Mouse (Mus musculus) limb, embryonic 14.5 days (tissue): ENCODE results near the gene Eif3i. TPM values are rescaled to one million over a fixed set of nuclear protein-coding genes. Genes with fewer than 3 reads are reported as not detected.

ENCODE experiments used
- ATAC-seq: fragments of 200-750 bp; cut with Nextera tagmentation; 2 replicates; pipeline ENCODE4 v1.8.0; 2017; ENCODE audit warnings: low read depth, moderate number of reproducible peaks, moderate TSS enrichment; ENCODE audit not compliant: low FRiP score
- DNase-seq: peaks from one replicate; pipeline ENCODE4 v3.0.0-alpha.2; 2015; ENCODE audit warnings: low spot score
- H3K27ac ChIP-seq: fragments of 300-500 bp; sonication (generic); replicated peaks from 2 replicates; pipeline ENCODE4 v1.5.1; 2014; ENCODE audit warnings: low read depth, mild to moderate bottlenecking, low read length, moderate library complexity, mixed read lengths
- H3K27me3 ChIP-seq: fragments of 300-500 bp; sonication (generic); 2 replicates; pipeline ENCODE4 v1.6.1; 2014; ENCODE audit warnings: low read length, mixed read lengths; ENCODE audit not compliant: control insufficient read depth, insufficient read depth
- H3K36me3 ChIP-seq: fragments of 300-500 bp; sonication (generic); 2 replicates; pipeline ENCODE4 v1.6.1; 2014; ENCODE audit warnings: mild to moderate bottlenecking, low read length, moderate library complexity, mixed read lengths; ENCODE audit not compliant: control insufficient read depth, insufficient read depth
- H3K4me1 ChIP-seq: fragments of 300-500 bp; sonication (generic); 2 replicates; pipeline ENCODE4 v1.6.1; 2014; ENCODE audit warnings: antibody characterized with exemption, low read length, mixed read lengths; ENCODE audit not compliant: control insufficient read depth, insufficient read depth
- H3K4me2 ChIP-seq: fragments of 300-500 bp; sonication (generic); replicated peaks from 2 replicates; pipeline ENCODE4 v1.6.1; 2014; ENCODE audit warnings: low read depth, mild to moderate bottlenecking, low read length, moderate library complexity; ENCODE audit not compliant: severe bottlenecking
- H3K4me3 ChIP-seq: fragments of 300-500 bp; sonication (generic); replicated peaks from 2 replicates; pipeline ENCODE4 v1.5.1; 2014; ENCODE audit warnings: low read length
- H3K9ac ChIP-seq: fragments of 300-500 bp; sonication (generic); 2 replicates; pipeline ENCODE4 v1.6.1; 2014; ENCODE audit warnings: mild to moderate bottlenecking, low read depth, low read length, moderate library complexity; ENCODE audit not compliant: severe bottlenecking
- H3K9me3 ChIP-seq: fragments of 300-500 bp; sonication (generic); 2 replicates; pipeline ENCODE4 v1.6.1; 2016; ENCODE audit warnings: low read length; ENCODE audit not compliant: control insufficient read depth
- POLR2A ChIP-seq: fragments of 200-500 bp; IDR thresholded peaks from 2 replicates; pipeline ENCODE4 v1.8.0; 2012; ENCODE audit warnings: inconsistent platforms, mild to moderate bottlenecking, moderate library complexity, borderline replicate concordance; ENCODE audit not compliant: insufficient read depth, insufficient read length; ENCODE audit errors: extremely low read depth
- WGBS: fragments of 180-500 bp; shearing (Covaris S2); extraction: QIAGEN DNeasy Blood & Tissue Kit; methylation state at CpG from one replicate; pipeline ENCODE4 v1.1.7; 2014; 5-methylcytosine and 5-hydroxymethylcytosine counted together
- polyA plus RNA-seq, 2 experiments: library from polyadenylated mRNA; depleted of rRNA in 1 of 2; stranded (reverse) in 1 of 2; unstranded in 1 of 2; fragments of >200 nt; fragmentation: Nextera tagmentation in 1 of 2; extraction: Ambion mirVana in 1 of 2; gene quantifications; 2 replicates each; pipeline versions ENCODE4 v1.2.1 to v1.2.3; 2012 to 2014

The Eif3i gene
- polyA plus RNA-seq, 2 experiments = 334 to 367 TPM

DNA sequence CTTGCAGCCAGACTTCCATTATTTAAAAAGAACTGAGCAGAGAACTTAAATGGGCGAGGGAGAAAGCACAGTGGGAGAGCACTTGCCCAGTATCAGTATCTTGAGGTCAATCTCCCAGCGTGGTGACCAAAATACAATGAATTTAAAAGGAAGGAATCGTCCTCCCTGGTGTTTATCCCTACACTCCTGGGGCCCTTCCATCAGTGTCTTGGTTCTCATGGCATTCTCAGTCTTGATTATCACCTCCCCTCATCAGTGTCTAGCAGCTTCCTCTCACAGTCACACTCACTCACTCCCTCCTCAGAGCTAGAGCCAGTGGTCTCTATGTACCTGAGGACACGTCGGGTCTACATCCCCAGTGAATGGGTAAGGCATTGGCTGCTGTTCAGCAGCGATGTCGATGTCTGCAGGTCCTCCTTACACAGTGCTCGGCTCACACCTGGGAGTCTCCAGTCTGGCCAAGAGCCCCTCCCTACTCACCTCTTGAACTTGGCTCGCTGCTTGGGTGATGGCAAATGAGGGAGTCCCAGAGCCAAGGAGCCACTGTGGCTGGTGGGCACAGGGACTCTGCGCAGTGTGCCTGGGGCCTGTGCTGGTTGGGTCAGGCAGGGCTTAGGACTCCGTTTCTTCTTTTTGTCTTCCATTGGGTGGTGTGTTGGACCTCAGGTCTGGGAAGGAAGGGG, 21.8 kb upstream of the Eif3i start:
- peaks cover 26% of the 10 kb centered on the region for H3K4me1 ChIP-seq

DNA sequence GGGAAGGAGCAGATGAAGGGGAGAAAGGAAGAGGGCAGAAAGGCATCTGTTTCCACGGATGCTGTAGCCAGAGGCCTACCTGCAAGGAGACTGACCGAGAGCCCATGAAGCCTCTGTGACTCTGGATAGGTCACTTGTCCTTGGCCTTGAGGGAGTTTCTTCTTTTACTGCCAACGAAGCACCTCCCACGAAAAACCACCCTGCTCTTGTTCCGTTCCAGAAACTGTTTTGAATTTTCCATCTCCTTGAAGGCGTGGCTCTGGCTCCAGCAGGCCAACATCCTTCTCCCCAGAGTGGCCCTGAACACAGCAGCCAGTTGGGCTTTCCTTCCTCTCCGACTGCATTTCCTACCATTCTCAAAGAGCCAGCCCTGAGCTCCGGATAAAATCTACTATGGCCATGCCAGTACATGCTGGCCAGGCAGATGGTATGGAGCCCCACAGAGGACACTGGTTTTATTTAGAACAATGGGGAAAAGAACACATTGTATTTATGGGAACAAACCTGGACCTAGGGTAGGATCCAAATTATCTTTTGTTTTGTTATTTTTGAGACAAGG, 20.9 kb upstream of the Eif3i start:
- no peaks in the 10 kb centered on the region for H3K9me3 ChIP-seq
- no peak overlapping the region for H3K27ac ChIP-seq
- 72% methylated on average over 8 of the region's 8 CpGs for WGBS
- TF ChIP-seq POLR2A = no peak
- no peak overlapping the region for H3K4me3 ChIP-seq
- H3K27me3 ChIP-seq = no peaks in the 10 kb centered on the region
- peaks cover 4% of the 10 kb centered on the region for H3K36me3 ChIP-seq
- no peak for DNase-seq
- peaks cover 26% of the 10 kb centered on the region for H3K4me1 ChIP-seq
- H3K4me2 ChIP-seq = no peak overlapping the region; the same call in 1 of the 2 replicates
- no peak overlapping the region for H3K9ac ChIP-seq
- no peak for ATAC-seq

More for the DNA sequence above, 21.8 kb upstream of the Eif3i start:
- H3K4me2 ChIP-seq = peak overlapping the region; percentile 88; the same call in 1 of the 2 replicates
- H3K36me3 ChIP-seq = peaks cover 13% of the 10 kb centered on the region
- no peak overlapping the region for H3K9ac ChIP-seq
- no peaks in the 10 kb centered on the region for H3K27me3 ChIP-seq
- DNase-seq (no peak), ATAC-seq (no peak)
- 80% methylated on average over 11 of the region's 11 CpGs for WGBS
- H3K9me3 ChIP-seq = no peaks in the 10 kb centered on the region
- H3K4me3 ChIP-seq = no peak overlapping the region
- H3K27ac ChIP-seq = no peak overlapping the region
- TF ChIP-seq POLR2A = no peak

DNA sequence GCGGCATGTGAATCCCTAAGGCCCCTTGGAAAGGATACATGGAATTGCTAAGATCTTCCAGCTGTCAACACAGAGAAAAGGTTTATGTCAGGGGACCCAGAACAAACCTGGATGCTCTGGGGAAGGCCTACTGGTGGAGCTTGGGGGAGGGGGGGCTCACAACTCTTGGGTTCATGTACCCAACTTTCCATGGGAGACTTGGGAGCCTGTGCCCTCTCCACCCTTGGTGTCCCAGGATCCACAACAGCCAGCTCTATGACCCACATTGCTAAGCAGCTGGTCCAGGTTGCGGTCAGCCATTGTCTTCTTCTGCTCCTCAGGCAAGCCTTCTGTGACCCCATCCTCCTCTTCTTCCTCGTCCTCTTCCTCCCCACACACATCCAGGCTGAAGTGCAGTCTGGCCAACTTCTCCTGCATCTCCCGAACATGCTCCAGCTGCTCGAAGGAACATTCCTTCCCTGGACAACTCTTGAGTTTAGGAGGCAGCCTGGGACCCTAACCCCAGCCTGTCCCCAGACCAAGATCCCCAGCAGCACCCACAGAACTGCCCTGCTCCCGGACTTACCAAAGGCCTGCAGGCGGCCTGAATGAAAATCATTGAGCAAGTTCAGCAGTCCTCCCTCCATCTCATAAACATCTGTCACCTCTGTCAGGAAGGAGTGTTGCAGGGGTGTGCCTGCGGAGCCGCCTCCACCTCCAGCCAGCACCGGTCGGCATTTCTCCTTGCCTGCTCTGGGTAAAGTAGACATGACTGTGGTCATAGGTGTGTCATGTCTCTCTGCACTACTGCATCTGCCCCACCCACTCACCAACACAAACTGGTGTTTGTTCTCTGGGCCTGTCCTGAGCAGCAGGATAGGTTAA, 20.2 kb upstream of the Eif3i start:
- no peak for TF ChIP-seq POLR2A
- no peak overlapping the region for H3K9ac ChIP-seq
- H3K27ac ChIP-seq = no peak overlapping the region
- no peaks in the 10 kb centered on the region for H3K9me3 ChIP-seq
- H3K27me3 ChIP-seq = no peaks in the 10 kb centered on the region
- H3K36me3 ChIP-seq = peaks cover 7% of the 10 kb centered on the region
- peaks cover 25% of the 10 kb centered on the region for H3K4me1 ChIP-seq
- WGBS = 86% methylated on average over 11 of the region's 11 CpGs
- H3K4me3 ChIP-seq = no peak overlapping the region
- DNase-seq = no peak
- no peak overlapping the region; the same call in 1 of the 2 replicates for H3K4me2 ChIP-seq
- ATAC-seq = no peak

DNA sequence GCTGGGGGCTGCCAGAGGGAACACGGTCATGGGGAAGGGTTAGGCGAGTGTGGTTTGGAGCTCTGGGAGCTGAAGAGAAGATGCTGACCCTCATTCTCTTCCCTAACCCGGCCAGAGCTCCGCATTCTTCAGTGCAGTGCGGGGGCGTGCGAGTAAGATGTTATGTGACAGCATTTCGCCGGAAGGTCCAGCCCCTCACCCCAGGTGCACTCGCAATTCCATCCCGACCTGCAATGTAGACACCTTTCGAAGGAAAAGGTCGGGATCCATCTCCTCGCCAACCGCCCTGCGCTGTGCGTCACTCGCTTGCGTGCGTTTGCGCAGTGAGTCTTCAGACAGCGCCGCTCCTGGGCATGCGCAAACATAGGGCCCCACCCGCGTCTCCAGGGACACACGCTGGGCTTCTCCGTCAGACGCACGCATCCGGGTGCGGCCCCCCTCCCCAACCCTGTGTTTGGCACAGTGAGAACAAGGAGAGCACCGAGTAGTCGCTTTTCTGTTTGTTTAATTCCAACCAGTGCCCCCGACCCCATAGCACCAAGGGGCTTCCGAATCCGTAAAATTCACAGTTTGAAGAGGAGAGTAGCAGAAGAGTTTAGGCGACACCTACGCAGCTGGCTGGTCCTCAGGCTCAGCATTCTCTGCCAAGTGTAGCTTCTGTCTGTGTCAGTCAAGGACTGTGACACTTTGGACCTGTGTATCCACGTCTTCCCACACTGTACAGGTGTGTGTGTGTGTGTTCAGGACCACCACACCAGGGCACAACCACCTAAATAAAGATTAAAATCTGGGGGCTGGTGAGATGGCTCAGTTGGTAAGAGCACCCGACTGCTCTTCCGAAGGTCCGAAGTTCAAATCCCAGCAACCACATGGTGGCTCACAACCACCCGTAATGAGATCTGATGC, 18.6 kb upstream of the Eif3i start, which contains the start of gene Iqcc:
Iqcc (minus strand) TSS at position 314 of the 906 bp plus-strand sequence.
- Histone ChIP-seq H3K4me2 (peak within 1 kb of the TSS; percentile 87), H3K4me1 (peaks cover 14% of the 10 kb centered on the region), H3K27me3 (no peaks in the 10 kb centered on the region), H3K27ac (peak within 1 kb of the TSS; percentile 83), H3K4me3 (peak within 1 kb of the TSS; percentile 69), H3K9me3 (no peaks in the 10 kb centered on the region), H3K36me3 (peaks cover 8% of the 10 kb centered on the region), H3K9ac (peak within 1 kb of the TSS; percentile 77)
- WGBS = 4% methylated on average over 42 of the region's 44 CpGs
- ATAC-seq (peak; percentile 90), DNase-seq (peak; percentile 92)
- peak; percentile 91; the same call in 1 of the 2 replicates for TF ChIP-seq POLR2A

GRCm38 (mm10) chr4:129618031-129618430, 17.6 kb upstream of the Eif3i start:
- peaks cover 8% of the 10 kb centered on the region for H3K36me3 ChIP-seq
- H3K27me3 ChIP-seq = no peaks in the 10 kb centered on the region
- TF ChIP-seq POLR2A = no peak
- H3K9ac ChIP-seq = peak overlapping the region; percentile 77; the same call in 1 of the 2 replicates
- peaks cover 14% of the 10 kb centered on the region for H3K4me1 ChIP-seq
- no peak for ATAC-seq
- no peak for DNase-seq
- peak overlapping the region; percentile 87 for H3K4me2 ChIP-seq
- no peaks in the 10 kb centered on the region for H3K9me3 ChIP-seq
- peak overlapping the region; percentile 69 for H3K4me3 ChIP-seq
- whole genome bisulfite sequencing = 94% methylated on average over 5 of the region's 5 CpGs
- H3K27ac ChIP-seq = no peak overlapping the region
